Mouse (Mus musculus) ES-E14 (cell line): ENCODE results near the gene Agl.

ENCODE experiments used
- CHD2 ChIP-seq: IDR thresholded peaks from 2 replicates; pipeline ENCODE4 v1.6.1; 2014; ENCODE audit warnings: mild to moderate bottlenecking, low read depth, low read length, inconsistent platforms
- HCFC1 ChIP-seq: IDR thresholded peaks from 2 replicates; pipeline ENCODE4 v1.6.1; 2012; ENCODE audit warnings: low read length, inconsistent platforms, borderline replicate concordance; ENCODE audit not compliant: insufficient read depth
- ZC3H11A ChIP-seq: IDR thresholded peaks from 2 replicates; pipeline ENCODE4 v1.6.1; 2012; ENCODE audit warnings: low read depth, mild to moderate bottlenecking, inconsistent platforms, low read length, borderline replicate concordance
- ZNF384 ChIP-seq: IDR thresholded peaks from 2 replicates; pipeline ENCODE4 v1.6.1; 2012; ENCODE audit warnings: low read depth, low read length, inconsistent platforms

DNA sequence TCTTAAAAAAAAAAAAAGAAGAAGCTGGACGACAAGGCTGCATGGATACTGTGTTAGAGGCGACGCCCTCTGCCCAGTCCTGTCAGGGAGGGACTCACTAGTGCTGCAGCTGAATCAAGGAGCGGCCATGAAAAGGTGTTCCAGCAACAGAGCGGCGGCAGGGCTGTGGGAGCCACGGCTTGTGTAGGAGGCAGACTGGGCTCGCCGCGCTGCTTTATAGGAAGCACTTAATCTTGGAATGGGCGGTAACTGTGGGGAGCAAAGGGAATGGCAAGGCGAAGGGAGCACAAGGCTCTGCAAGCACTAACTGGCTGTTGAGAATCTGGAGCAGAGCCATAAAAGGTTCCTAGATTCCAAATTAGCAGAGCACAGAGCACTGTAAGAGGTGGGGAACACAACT, 34.1 kb downstream of the Agl start:
- TF ChIP-seq ZC3H11A (no peak), CHD2 (no peak), HCFC1 (0 out of 2 replicates have a peak, but pooled peaks have one; percentile 21), ZNF384 (no peak)
